Mouse (Mus musculus): ENCODE results near the gene Defb5.
"Not testable (repeated sequence)": the region's sequence is repeated elsewhere in the genome, so short reads cannot be mapped to it uniquely, and the experiment has no call there.

Defb5 gene

GRCm38 (mm10) chr8:19247280-19247679 lies at the start of gene Defb5:
Defb5 (plus strand) TSS chr8:19247580.
- no peak for DNase-seq

GRCm38 (mm10) chr8:19225161-19225560 lies 22.2 kb upstream of the Defb5 start, which contains the start of gene Defb6:
Defb6 (plus strand) TSS chr8:19225478.
- no peak for DNase-seq

GRCm38 (mm10) chr8:19238101-19238500 lies 9.3 kb upstream of the Defb5 start:
- DNase-seq, result no peak

- no peak for DNase-seq
These were observed 7.8 kb upstream of the Defb5 start, which contains the start of gene Defb46 for GRCm38 (mm10) chr8:19239616-19240015. Defb46 (plus strand) TSS chr8:19239916.

GRCm38 (mm10) chr8:19258136-19258535 lies 10.8 kb downstream of the Defb5 start:
- no peak for DNase-seq

GRCm38 (mm10) chr8:19259667-19260066 lies 12.3 kb downstream of the Defb5 start:
- DNase-seq, result no peak

- DNase-seq, result not testable (repeated sequence)
These were observed 45.7 kb downstream of the Defb5 start, which contains the start of gene Defb3 for GRCm38 (mm10) chr8:19293060-19293459. Defb3 (plus strand) TSS chr8:19293360.

GRCm38 (mm10) chr8:19298361-19298760 lies 51.0 kb downstream of the Defb5 start:
- DNase-seq, result not testable (repeated sequence)

Measured in thymus, postnatal 36 days (tissue).